ENCODE assay signal across 15 mouse cellular contexts in genomic region chr4:48458436-48458835, GRCm38 (mm10).
"Had no signal": no experiment of that assay in that cellular context is flagged by ENCODE, and none has a peak within 500 bp of the region (broad histone marks: within the 10 kb centered on the region; RNA-seq: fewer than 3 reads in every experiment).

No protein-coding gene starts in this region.

- H3K27ac ChIP-seq: lung, embryonic 15.5 days; macrophage; midbrain, embryonic 13.5 days; midbrain, embryonic 15.5 days; neural tube, embryonic 12.5 days; stomach, embryonic 15.5 days; stomach, postnatal 0 days had no signal

- ATAC-seq: lung, postnatal 0 days; midbrain, embryonic 13.5 days; midbrain, embryonic 15.5 days had no signal

- DNase-seq: lung, adult 18-20 months; lung, postnatal 14 days; lung, postnatal 36 days; right cerebral cortex, postnatal 14 days; thymus, adult 2 months; thymus, postnatal 36 days had no signal

- H3K4me3 ChIP-seq: lung, embryonic 15.5 days; megakaryocyte, embryonic 14.5 days; midbrain, embryonic 13.5 days; midbrain, embryonic 15.5 days; neural tube, embryonic 12.5 days; stomach, embryonic 15.5 days had no signal
